Mouse (Mus musculus): ENCODE measurements around the gene Akap1. TPM values are rescaled to one million over a fixed set of nuclear protein-coding genes. Genes with fewer than 3 reads are reported as not detected.

Gene Akap1
- total and polyA plus RNA-seq, 2 experiments from 2014 or later: 28.6 to 53.2 TPM

- ATAC-seq (no peak), DNase-seq (peak; percentile 31)
- Histone ChIP-seq H3K4me3 (ENCODE audit: low read depth, low read length) (no peak overlapping the region), H3K4me2 (ENCODE audit: low read depth) (no peak overlapping the region), H3K36me3 (ENCODE audit: insufficient read depth) (peaks cover 16% of the 10 kb centered on the region), H3K9ac (no peak overlapping the region), H3K9me3 (ENCODE audit: low read length) (no peaks in the 10 kb centered on the region), H3K27ac (ENCODE audit: low read depth, low read length) (0 out of 2 replicates have a peak overlapping the region, but pooled peaks have one; percentile 9), H3K4me1 (ENCODE audit: insufficient read depth) (peaks cover 7% of the 10 kb centered on the region; the same call in 1 of the 2 replicates), H3K27me3 (ENCODE audit: insufficient read depth, low read length) (no peaks in the 10 kb centered on the region)
- TF ChIP-seq CTCF (IDR thresholded peaks at IDR 0.05; ENCODE audit: low read depth): no peak
- WGBS: 48% methylated on average over 8 of the region's 8 CpGs
These were observed 15.1 kb downstream of the Akap1 start for GRCm38 (mm10) chr11:88849284-88849683.

- Histone ChIP-seq H3K9me3 (ENCODE audit: low read length) (no peaks in the 10 kb centered on the region), H3K4me2 (ENCODE audit: low read depth) (no peak overlapping the region), H3K9ac (no peak overlapping the region), H3K4me3 (ENCODE audit: low read depth, low read length) (no peak overlapping the region), H3K27ac (ENCODE audit: low read depth, low read length) (no peak overlapping the region), H3K4me1 (ENCODE audit: insufficient read depth) (peaks cover 7% of the 10 kb centered on the region; the same call in 1 of the 2 replicates), H3K27me3 (ENCODE audit: insufficient read depth, low read length) (no peaks in the 10 kb centered on the region), H3K36me3 (ENCODE audit: insufficient read depth) (peaks cover 23% of the 10 kb centered on the region)
- DNase-seq (peak; percentile 47), ATAC-seq (peak; percentile 62)
- TF ChIP-seq CTCF (IDR thresholded peaks at IDR 0.05; ENCODE audit: low read depth): peak; percentile 69
- WGBS: 22% methylated on average over 5 of the region's 5 CpGs
These were observed 15.8 kb downstream of the Akap1 start for GRCm38 (mm10) chr11:88848590-88848989.

- DNase-seq (no peak), ATAC-seq (no peak)
- Histone ChIP-seq H3K9me3 (ENCODE audit: low read length) (no peaks in the 10 kb centered on the region), H3K4me2 (ENCODE audit: low read depth) (no peak overlapping the region), H3K27me3 (ENCODE audit: insufficient read depth, low read length) (no peaks in the 10 kb centered on the region), H3K9ac (no peak overlapping the region), H3K27ac (ENCODE audit: low read depth, low read length) (no peak overlapping the region), H3K4me1 (ENCODE audit: insufficient read depth) (peaks cover 7% of the 10 kb centered on the region; the same call in 1 of the 2 replicates), H3K4me3 (ENCODE audit: low read depth, low read length) (no peak overlapping the region), H3K36me3 (ENCODE audit: insufficient read depth) (peaks cover 27% of the 10 kb centered on the region)
- 81% methylated on average over 8 of the region's 8 CpGs for WGBS
- no peak for TF ChIP-seq CTCF (IDR thresholded peaks at IDR 0.05; ENCODE audit: low read depth)
These were observed 16.9 kb downstream of the Akap1 start for GRCm38 (mm10) chr11:88847281-88848006.

- H3K27ac ChIP-seq (ENCODE audit: low read depth, low read length): no peak overlapping the region
- no peak for TF ChIP-seq CTCF (IDR thresholded peaks at IDR 0.05; ENCODE audit: low read depth)
- 91% methylated on average over 5 of the region's 5 CpGs for WGBS
- DNase-seq: no peak
- H3K36me3 ChIP-seq (ENCODE audit: insufficient read depth): peaks cover 28% of the 10 kb centered on the region
- no peak overlapping the region for H3K9ac ChIP-seq
- H3K4me2 ChIP-seq (ENCODE audit: low read depth): no peak overlapping the region
- no peak for ATAC-seq
- peaks cover 5% of the 10 kb centered on the region; the same call in 1 of the 2 replicates for H3K4me1 ChIP-seq (ENCODE audit: insufficient read depth)
- H3K9me3 ChIP-seq (ENCODE audit: low read length): no peaks in the 10 kb centered on the region
- H3K27me3 ChIP-seq (ENCODE audit: insufficient read depth, low read length): no peaks in the 10 kb centered on the region
- no peak overlapping the region for H3K4me3 ChIP-seq (ENCODE audit: low read depth, low read length)
These were observed 20.0 kb downstream of the Akap1 start for GRCm38 (mm10) chr11:88844384-88844783.

GRCm38 (mm10) chr11:88843305-88843704 is 21.1 kb downstream of the Akap1 start:
- WGBS: 93% methylated on average over 10 of the region's 10 CpGs

GRCm38 (mm10) chr11:88842315-88842975 is 21.9 kb downstream of the Akap1 start:
- WGBS: 96% methylated on average over 13 of the region's 13 CpGs
- no peak for DNase-seq
- ATAC-seq: no peak
- Histone ChIP-seq H3K4me2 (ENCODE audit: low read depth) (no peak overlapping the region), H3K27ac (ENCODE audit: low read depth, low read length) (no peak overlapping the region), H3K27me3 (ENCODE audit: insufficient read depth, low read length) (no peaks in the 10 kb centered on the region), H3K4me3 (ENCODE audit: low read depth, low read length) (no peak overlapping the region), H3K9ac (no peak overlapping the region), H3K4me1 (ENCODE audit: insufficient read depth) (no peaks in the 10 kb centered on the region), H3K36me3 (ENCODE audit: insufficient read depth) (peaks cover 43% of the 10 kb centered on the region), H3K9me3 (ENCODE audit: low read length) (no peaks in the 10 kb centered on the region)
- TF ChIP-seq CTCF (IDR thresholded peaks at IDR 0.05; ENCODE audit: low read depth): no peak

More at GRCm38 (mm10) chr11:88843305-88843704, 21.1 kb downstream of the Akap1 start:
- H3K9me3 ChIP-seq (ENCODE audit: low read length): no peaks in the 10 kb centered on the region
- H3K27ac ChIP-seq (ENCODE audit: low read depth, low read length): no peak overlapping the region
- H3K4me1 ChIP-seq (ENCODE audit: insufficient read depth): no peaks in the 10 kb centered on the region
- H3K4me2 ChIP-seq (ENCODE audit: low read depth): no peak overlapping the region
- H3K9ac ChIP-seq: no peak overlapping the region
- TF ChIP-seq CTCF (IDR thresholded peaks at IDR 0.05; ENCODE audit: low read depth): no peak
- no peak for DNase-seq
- no peak overlapping the region for H3K4me3 ChIP-seq (ENCODE audit: low read depth, low read length)
- no peak for ATAC-seq
- H3K36me3 ChIP-seq (ENCODE audit: insufficient read depth): peaks cover 39% of the 10 kb centered on the region
- H3K27me3 ChIP-seq (ENCODE audit: insufficient read depth, low read length): no peaks in the 10 kb centered on the region

GRCm38 (mm10) chr11:88841406-88841805 is 23.0 kb downstream of the Akap1 start:
- Histone ChIP-seq H3K9ac (no peak overlapping the region), H3K27ac (ENCODE audit: low read depth, low read length) (no peak overlapping the region), H3K36me3 (ENCODE audit: insufficient read depth) (peaks cover 52% of the 10 kb centered on the region), H3K9me3 (ENCODE audit: low read length) (no peaks in the 10 kb centered on the region), H3K27me3 (ENCODE audit: insufficient read depth, low read length) (no peaks in the 10 kb centered on the region), H3K4me1 (ENCODE audit: insufficient read depth) (no peaks in the 10 kb centered on the region), H3K4me2 (ENCODE audit: low read depth) (no peak overlapping the region), H3K4me3 (ENCODE audit: low read depth, low read length) (no peak overlapping the region)
- no peak for ATAC-seq
- DNase-seq: no peak
- TF ChIP-seq CTCF (IDR thresholded peaks at IDR 0.05; ENCODE audit: low read depth): no peak
- WGBS: 74% methylated on average over 6 of the region's 6 CpGs

Data from forebrain, postnatal 0 days (tissue).